Mouse (Mus musculus): ENCODE data around the gene Slc25a28. TPM values are rescaled to one million over a fixed set of nuclear protein-coding genes. Genes with fewer than 3 reads are reported as not detected.

Gene Slc25a28
- polyA plus RNA-seq, 1 experiment: 110 TPM

DNA sequence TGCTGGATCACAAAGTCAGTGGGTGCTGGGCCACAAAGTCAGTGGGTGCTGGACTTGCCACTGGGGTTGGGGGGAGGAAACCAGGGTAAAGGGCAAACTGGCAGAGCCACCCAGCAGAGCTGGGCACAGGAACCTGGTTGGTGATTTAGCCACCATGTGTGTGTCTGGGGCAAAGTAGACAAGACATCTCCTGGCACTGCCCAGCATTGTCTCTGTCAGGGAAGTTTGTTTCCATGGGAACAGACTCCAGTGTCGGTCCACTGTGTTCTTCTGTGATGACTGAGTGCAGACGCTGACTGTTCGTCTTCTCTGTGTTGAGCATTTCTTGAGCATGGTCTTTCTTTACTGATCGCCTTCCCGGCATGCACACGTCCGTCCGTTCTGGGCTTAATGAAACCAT is 34.6 kb upstream of the Slc25a28 start:
- Histone ChIP-seq H3K4me3 (replicated peaks; ENCODE audit: insufficient read depth, low read depth, low read length) (no peak overlapping the region), H3K4me1 (ENCODE audit: control insufficient read depth, insufficient read depth, low read length) (no peaks in the 10 kb centered on the region), H3K27ac (ENCODE audit: insufficient read depth, low read length) (no peak overlapping the region), H3K27me3 (ENCODE audit: control insufficient read depth, insufficient read depth, low read length) (no peaks in the 10 kb centered on the region)
- 47% methylated on average over 8 of the region's 8 CpGs for WGBS
- TF ChIP-seq CTCF (IDR thresholded peaks at IDR 0.05; ENCODE audit: borderline replicate concordance, insufficient read depth, low read depth, low read length) (no peak), POLR2A (IDR thresholded peaks at IDR 0.05; ENCODE audit: borderline replicate concordance, insufficient read depth, low read length) (no peak)
- no peak for DNase-seq

DNA sequence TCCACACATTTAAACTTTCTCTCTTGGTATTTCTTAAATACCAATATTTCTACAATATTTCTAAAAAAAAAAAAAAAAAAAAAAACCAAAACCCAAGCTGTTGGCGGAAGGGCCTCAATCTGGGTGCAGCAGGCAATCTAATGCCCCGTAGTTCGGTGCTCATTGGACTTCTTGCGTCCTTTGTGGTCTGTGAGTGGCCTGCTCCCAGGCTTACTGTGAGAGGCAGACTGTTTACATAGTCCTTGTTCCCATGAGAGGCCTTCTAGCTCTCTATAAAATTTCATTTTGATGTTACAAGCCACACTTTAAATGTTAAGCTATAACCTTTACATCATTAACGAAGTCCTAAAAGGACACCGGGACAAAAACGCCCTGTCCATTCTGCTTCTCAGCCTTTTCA is 33.5 kb upstream of the Slc25a28 start:
- no peaks in the 10 kb centered on the region for H3K4me1 ChIP-seq (ENCODE audit: control insufficient read depth, insufficient read depth, low read length)
- 96% methylated on average over 7 of the region's 7 CpGs for WGBS
- no peak for TF ChIP-seq CTCF (IDR thresholded peaks at IDR 0.05; ENCODE audit: borderline replicate concordance, insufficient read depth, low read depth, low read length)
- no peak overlapping the region for H3K4me3 ChIP-seq (replicated peaks; ENCODE audit: insufficient read depth, low read depth, low read length)
- no peak for DNase-seq
- H3K27ac ChIP-seq (ENCODE audit: insufficient read depth, low read length): no peak overlapping the region
- no peaks in the 10 kb centered on the region for H3K27me3 ChIP-seq (ENCODE audit: control insufficient read depth, insufficient read depth, low read length)

DNA sequence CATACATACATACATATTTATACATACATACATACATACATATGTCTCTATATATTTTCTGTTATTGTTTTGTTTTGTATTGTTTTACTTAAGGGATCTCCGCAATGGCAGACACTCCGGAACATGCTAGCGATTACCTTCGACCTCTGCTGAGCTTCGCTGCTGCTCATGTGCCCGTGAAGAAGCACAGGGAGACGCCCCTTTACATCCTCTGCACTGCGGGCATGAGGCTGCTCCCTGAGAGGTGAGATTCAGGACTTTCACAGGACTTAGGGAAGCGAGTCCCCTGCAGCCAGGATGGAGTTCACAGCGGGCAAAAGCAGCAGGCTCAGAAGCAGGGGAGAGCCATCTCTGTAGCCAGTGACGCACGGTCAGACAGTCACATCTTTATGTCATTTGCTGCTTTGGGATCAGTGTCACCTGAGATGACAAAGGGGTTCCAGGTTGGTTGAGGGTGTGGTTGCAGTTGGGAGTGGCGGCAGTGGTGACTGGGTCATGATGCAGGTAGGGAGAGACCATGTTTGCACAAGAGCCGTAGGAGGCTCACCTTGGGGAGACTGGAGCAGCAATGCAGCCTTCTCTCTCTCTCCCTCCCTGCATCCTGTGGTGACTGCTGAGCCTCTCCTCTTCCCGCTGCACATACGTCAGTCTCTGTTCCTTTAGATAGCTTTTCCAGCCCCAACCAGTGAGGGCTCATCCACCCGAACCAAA is 30.3 kb upstream of the Slc25a28 start:
- no peak for TF ChIP-seq CTCF (IDR thresholded peaks at IDR 0.05; ENCODE audit: borderline replicate concordance, insufficient read depth, low read depth, low read length)
- TF ChIP-seq POLR2A (IDR thresholded peaks at IDR 0.05; ENCODE audit: borderline replicate concordance, insufficient read depth, low read length): no peak
- H3K4me1 ChIP-seq (ENCODE audit: control insufficient read depth, insufficient read depth, low read length): no peaks in the 10 kb centered on the region
- no peak for DNase-seq
- H3K27ac ChIP-seq (ENCODE audit: insufficient read depth, low read length): no peak overlapping the region
- 91% methylated on average over 17 of the region's 17 CpGs for WGBS
- H3K27me3 ChIP-seq (ENCODE audit: control insufficient read depth, insufficient read depth, low read length): no peaks in the 10 kb centered on the region
- no peak overlapping the region for H3K4me3 ChIP-seq (replicated peaks; ENCODE audit: insufficient read depth, low read depth, low read length)

DNA sequence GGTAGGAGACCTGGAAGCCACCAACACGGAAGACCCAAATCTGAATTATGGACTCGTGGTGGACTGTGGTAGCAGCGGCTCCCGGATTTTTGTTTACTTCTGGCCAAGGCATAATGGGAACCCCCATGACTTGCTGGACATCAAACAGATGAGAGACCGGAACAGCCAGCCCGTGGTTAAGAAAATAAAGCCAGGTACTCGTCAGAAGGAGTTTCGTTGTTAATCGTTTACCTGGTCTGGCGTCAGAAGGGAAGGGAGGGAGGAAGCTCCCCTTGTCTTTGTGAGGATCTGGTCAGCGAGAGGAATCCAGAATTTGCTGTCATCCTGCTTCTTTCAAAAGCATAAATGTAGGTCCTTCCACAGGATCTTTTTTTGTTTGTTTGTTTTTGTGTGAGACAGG is 29.5 kb upstream of the Slc25a28 start:
- Histone ChIP-seq H3K4me1 (ENCODE audit: control insufficient read depth, insufficient read depth, low read length) (no peaks in the 10 kb centered on the region), H3K4me3 (replicated peaks; ENCODE audit: insufficient read depth, low read depth, low read length) (no peak overlapping the region), H3K27ac (ENCODE audit: insufficient read depth, low read length) (no peak overlapping the region), H3K27me3 (ENCODE audit: control insufficient read depth, insufficient read depth, low read length) (no peaks in the 10 kb centered on the region)
- DNase-seq: no peak
- TF ChIP-seq POLR2A (IDR thresholded peaks at IDR 0.05; ENCODE audit: borderline replicate concordance, insufficient read depth, low read length): no peak
- TF ChIP-seq CTCF (IDR thresholded peaks at IDR 0.05; ENCODE audit: borderline replicate concordance, insufficient read depth, low read depth, low read length): no peak
- 90% methylated on average over 11 of the region's 11 CpGs for WGBS

DNA sequence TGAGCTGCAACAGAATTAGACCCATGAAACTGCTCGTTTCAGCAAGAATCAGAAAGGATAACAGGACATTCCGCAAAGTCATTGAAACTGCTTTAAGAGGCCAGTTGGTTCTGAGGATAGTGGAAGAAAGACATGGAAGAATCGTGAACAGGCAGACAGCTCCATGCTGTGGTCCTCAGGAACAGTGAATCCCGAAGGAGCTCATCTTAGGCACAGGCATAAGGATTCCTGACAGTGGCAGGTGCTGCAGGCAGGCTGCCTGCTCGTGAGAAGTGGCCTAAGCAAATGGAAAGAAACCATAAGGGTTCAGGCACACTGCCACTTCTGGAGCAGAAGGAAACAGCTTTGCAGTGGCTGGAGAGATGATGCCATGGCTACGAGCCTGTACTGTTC is 25.1 kb upstream of the Slc25a28 start:
- DNase-seq: no peak
- peaks cover 5% of the 10 kb centered on the region for H3K4me1 ChIP-seq (ENCODE audit: control insufficient read depth, insufficient read depth, low read length)
- no peak overlapping the region for H3K27ac ChIP-seq (ENCODE audit: insufficient read depth, low read length)
- H3K4me3 ChIP-seq (replicated peaks; ENCODE audit: insufficient read depth, low read depth, low read length): no peak overlapping the region
- 43% methylated on average over 6 of the region's 6 CpGs for WGBS
- TF ChIP-seq CTCF (IDR thresholded peaks at IDR 0.05; ENCODE audit: borderline replicate concordance, insufficient read depth, low read depth, low read length) (no peak), POLR2A (IDR thresholded peaks at IDR 0.05; ENCODE audit: borderline replicate concordance, insufficient read depth, low read length) (no peak)
- H3K27me3 ChIP-seq (ENCODE audit: control insufficient read depth, insufficient read depth, low read length): no peaks in the 10 kb centered on the region

DNA sequence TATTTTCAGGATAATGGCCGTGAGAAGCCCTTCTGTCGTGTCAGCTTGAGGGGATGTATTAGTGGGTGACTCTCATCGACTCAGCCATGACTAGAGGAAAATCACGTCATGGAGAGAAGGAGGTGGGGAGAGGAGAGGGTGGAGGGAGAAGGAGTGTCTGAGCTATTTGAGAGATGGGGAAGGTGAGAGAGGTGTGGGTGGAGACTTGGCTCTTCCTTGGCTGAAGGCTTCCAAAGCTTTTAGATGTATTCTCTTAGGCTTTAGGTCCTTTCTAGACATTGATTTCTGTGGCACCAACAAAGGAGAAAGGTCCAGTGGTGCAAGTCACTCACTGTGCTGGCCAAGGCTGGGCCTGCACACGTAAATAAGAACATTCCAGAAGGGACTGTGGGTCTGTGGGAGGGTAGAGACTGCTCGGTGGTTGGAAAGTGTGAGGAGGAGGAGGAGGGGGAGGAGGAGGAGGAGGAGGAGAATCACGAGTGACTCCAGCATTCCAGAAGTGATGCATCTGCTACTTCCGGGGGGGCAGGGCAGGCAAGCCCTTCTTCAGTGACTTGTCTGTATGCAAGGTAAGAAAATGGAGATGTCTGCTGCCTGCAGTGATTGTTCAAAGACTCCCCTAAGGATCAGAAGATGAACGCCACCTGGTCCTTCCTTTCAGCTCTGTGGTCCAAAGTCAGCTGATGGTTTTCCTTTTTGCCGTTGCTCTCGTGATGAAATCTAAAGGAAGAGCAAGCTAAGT is 24.5 kb upstream of the Slc25a28 start:
- TF ChIP-seq CTCF (IDR thresholded peaks at IDR 0.05; ENCODE audit: borderline replicate concordance, insufficient read depth, low read depth, low read length): no peak
- TF ChIP-seq POLR2A (IDR thresholded peaks at IDR 0.05; ENCODE audit: borderline replicate concordance, insufficient read depth, low read length): no peak
- Histone ChIP-seq H3K27ac (ENCODE audit: insufficient read depth, low read length) (no peak overlapping the region), H3K4me3 (replicated peaks; ENCODE audit: insufficient read depth, low read depth, low read length) (no peak overlapping the region), H3K4me1 (ENCODE audit: control insufficient read depth, insufficient read depth, low read length) (peaks cover 11% of the 10 kb centered on the region), H3K27me3 (ENCODE audit: control insufficient read depth, insufficient read depth, low read length) (no peaks in the 10 kb centered on the region)
- 50% methylated on average over 11 of the region's 11 CpGs for WGBS
- no peak for DNase-seq

DNA sequence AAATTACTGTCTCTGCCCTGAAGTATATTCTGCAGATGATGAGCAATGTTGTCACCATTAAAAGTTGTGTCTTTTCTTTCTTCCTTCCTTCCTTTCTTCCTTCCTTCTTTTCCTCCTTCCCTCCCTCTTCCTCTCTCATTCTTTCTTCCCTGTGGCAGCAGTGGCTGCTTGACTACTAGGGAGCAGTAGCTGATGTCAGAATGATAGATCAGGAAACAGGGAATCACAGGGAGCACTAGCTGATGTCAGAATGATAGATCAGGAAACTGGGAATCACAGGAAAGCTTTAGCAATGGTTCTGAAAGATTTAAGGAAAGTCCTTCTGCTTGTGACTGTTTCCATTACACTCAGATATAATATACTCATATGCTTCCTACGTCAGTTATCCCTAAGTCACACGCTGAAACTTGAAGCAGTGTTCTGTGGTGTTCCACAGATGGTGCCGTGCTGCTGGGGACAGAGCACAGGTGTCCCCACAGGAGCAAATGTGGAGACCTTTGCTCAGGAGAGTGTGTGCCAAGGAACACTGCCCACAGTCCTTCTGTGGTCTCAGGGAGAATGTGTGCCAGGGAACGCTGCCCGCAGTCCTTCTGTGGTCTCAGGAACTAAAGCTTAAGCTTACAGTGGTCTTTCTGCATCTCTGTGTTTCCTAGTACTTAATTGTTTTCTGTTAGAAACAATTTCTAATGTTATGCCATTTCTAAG is 23.1 kb upstream of the Slc25a28 start:
- WGBS: 12% methylated on average over 5 of the region's 5 CpGs
- Histone ChIP-seq H3K4me3 (replicated peaks; ENCODE audit: insufficient read depth, low read depth, low read length) (no peak overlapping the region), H3K27ac (ENCODE audit: insufficient read depth, low read length) (0 out of 2 replicates have a peak overlapping the region, but pooled peaks have one; percentile 26), H3K4me1 (ENCODE audit: control insufficient read depth, insufficient read depth, low read length) (peaks cover 13% of the 10 kb centered on the region), H3K27me3 (ENCODE audit: control insufficient read depth, insufficient read depth, low read length) (no peaks in the 10 kb centered on the region)
- peak; percentile 29 to 46 for DNase-seq
- TF ChIP-seq POLR2A (IDR thresholded peaks at IDR 0.05; ENCODE audit: borderline replicate concordance, insufficient read depth, low read length) (no peak), CTCF (IDR thresholded peaks at IDR 0.05; ENCODE audit: borderline replicate concordance, insufficient read depth, low read depth, low read length) (no peak)
